Mouse (Mus musculus) hindbrain, embryonic 16.5 days (tissue): ENCODE measurements at regions not wholly inside any gene's neighbourhood (a gene's known extent, or its start where the extent isn't known, plus 50 kb on each side); places are given as distances from the start of the nearest gene placed in this dataset.

ENCODE experiments used
- ATAC-seq: fragments of 200-750 bp; cut with Nextera tagmentation; 2 replicates; pipeline ENCODE4 v1.8.0; 2017; ENCODE audit warnings: moderate TSS enrichment, moderate library complexity
- H3K27ac ChIP-seq: fragments of 300-500 bp; sonication (generic); 2 replicates; pipeline ENCODE4 v1.5.1; 2014; ENCODE audit warnings: low read depth, mild to moderate bottlenecking, control low read depth, low read length, moderate library complexity
- H3K27me3 ChIP-seq: fragments of 300-500 bp; sonication (generic); replicated peaks from 2 replicates; pipeline ENCODE4 v1.6.1; 2014; ENCODE audit warnings: low read length; ENCODE audit not compliant: control insufficient read depth, insufficient read depth
- H3K36me3 ChIP-seq: fragments of 300-500 bp; sonication (generic); 2 replicates; pipeline ENCODE4 v1.6.1; 2014; ENCODE audit warnings: mild to moderate bottlenecking, low read length, moderate library complexity, mixed read lengths; ENCODE audit not compliant: control insufficient read depth, insufficient read depth
- H3K4me1 ChIP-seq: fragments of 300-500 bp; sonication (generic); 2 replicates; pipeline ENCODE4 v1.6.1; 2014; ENCODE audit warnings: low read depth, low read length; ENCODE audit not compliant: control insufficient read depth, insufficient read depth
- H3K4me2 ChIP-seq: fragments of 300-500 bp; sonication (generic); 2 replicates; pipeline ENCODE4 v1.6.1; 2014; ENCODE audit warnings: mild to moderate bottlenecking, low read length, control low read depth, moderate library complexity
- H3K4me3 ChIP-seq: fragments of 300-500 bp; sonication (generic); 2 replicates; pipeline ENCODE4 v1.5.1; 2014; ENCODE audit warnings: mild to moderate bottlenecking, low read length, control low read depth, moderate library complexity
- H3K9ac ChIP-seq: fragments of 300-500 bp; sonication (generic); 2 replicates; pipeline ENCODE4 v1.6.1; 2014; ENCODE audit warnings: low read depth, mild to moderate bottlenecking, control low read depth, low read length, moderate library complexity
- H3K9me3 ChIP-seq: fragments of 300-500 bp; sonication (generic); 2 replicates; pipeline ENCODE4 v1.6.1; 2014; ENCODE audit warnings: mild to moderate bottlenecking, low read length, moderate library complexity; ENCODE audit not compliant: control insufficient read depth
- WGBS: fragments of 180-500 bp; shearing (Covaris S2); extraction: QIAGEN DNeasy Blood & Tissue Kit; methylation state at CpG from one replicate; pipeline ENCODE4 v1.1.7; 2014; 5-methylcytosine and 5-hydroxymethylcytosine counted together

GRCm38 (mm10) chr13:101996144-101996543, 228.1 kb upstream of the Pik3r1 start:
- H3K4me3 ChIP-seq = no peak overlapping the region
- H3K4me1 ChIP-seq = no peaks in the 10 kb centered on the region
- 84% methylated on average over 5 of the region's 5 CpGs for WGBS
- no peaks in the 10 kb centered on the region for H3K36me3 ChIP-seq
- no peak overlapping the region for H3K27ac ChIP-seq
- H3K27me3 ChIP-seq = no peaks in the 10 kb centered on the region
- H3K9me3 ChIP-seq = no peaks in the 10 kb centered on the region
- H3K9ac ChIP-seq = no peak overlapping the region
- H3K4me2 ChIP-seq = no peak overlapping the region
- ATAC-seq = no peak

- Histone ChIP-seq H3K4me3 (no peak overlapping the region), H3K4me2 (no peak overlapping the region), H3K27me3 (no peaks in the 10 kb centered on the region), H3K9ac (no peak overlapping the region), H3K36me3 (no peaks in the 10 kb centered on the region), H3K27ac (no peak overlapping the region), H3K4me1 (no peaks in the 10 kb centered on the region), H3K9me3 (no peaks in the 10 kb centered on the region)
- WGBS = 95% methylated on average over 2 of the region's 2 CpGs
- no peak for ATAC-seq
These were observed 229.4 kb upstream of the Pik3r1 start for GRCm38 (mm10) chr13:101997415-101997814.

- Histone ChIP-seq H3K36me3 (no peaks in the 10 kb centered on the region), H3K4me3 (no peak overlapping the region), H3K27me3 (no peaks in the 10 kb centered on the region), H3K4me1 (no peaks in the 10 kb centered on the region), H3K4me2 (no peak overlapping the region), H3K9me3 (no peaks in the 10 kb centered on the region), H3K9ac (no peak overlapping the region), H3K27ac (no peak overlapping the region)
- ATAC-seq = no peak
- 91% methylated on average over 5 of the region's 5 CpGs for WGBS
These were observed 238.5 kb upstream of the Pik3r1 start for GRCm38 (mm10) chr13:102006565-102006964.

GRCm38 (mm10) chr13:102011965-102012364, 243.9 kb upstream of the Pik3r1 start:
- 78% methylated on average over 2 of the region's 2 CpGs for WGBS

GRCm38 (mm10) chr13:102014514-102014913, 246.5 kb upstream of the Pik3r1 start:
- no peaks in the 10 kb centered on the region for H3K27me3 ChIP-seq
- no peak for ATAC-seq
- 94% methylated on average over 2 of the region's 2 CpGs for WGBS
- H3K9me3 ChIP-seq = no peaks in the 10 kb centered on the region
- no peak overlapping the region for H3K9ac ChIP-seq
- no peaks in the 10 kb centered on the region for H3K36me3 ChIP-seq
- H3K4me1 ChIP-seq = no peaks in the 10 kb centered on the region
- H3K4me3 ChIP-seq = no peak overlapping the region
- no peak overlapping the region for H3K4me2 ChIP-seq
- no peak overlapping the region for H3K27ac ChIP-seq

More at GRCm38 (mm10) chr13:102011965-102012364, 243.9 kb upstream of the Pik3r1 start:
- Histone ChIP-seq H3K27ac (no peak overlapping the region), H3K36me3 (no peaks in the 10 kb centered on the region), H3K27me3 (no peaks in the 10 kb centered on the region), H3K9ac (no peak overlapping the region), H3K4me1 (no peaks in the 10 kb centered on the region), H3K4me2 (no peak overlapping the region), H3K4me3 (no peak overlapping the region), H3K9me3 (no peaks in the 10 kb centered on the region)
- no peak for ATAC-seq

GRCm38 (mm10) chr13:102014958-102015357, 246.9 kb upstream of the Pik3r1 start:
- 89% methylated on average over 3 of the region's 3 CpGs for WGBS
- no peak for ATAC-seq

GRCm38 (mm10) chr13:102016518-102016917, 248.5 kb upstream of the Pik3r1 start:
- no peaks in the 10 kb centered on the region for H3K9me3 ChIP-seq
- no peaks in the 10 kb centered on the region for H3K27me3 ChIP-seq
- H3K4me1 ChIP-seq = no peaks in the 10 kb centered on the region
- no peak overlapping the region for H3K4me3 ChIP-seq
- no peak for ATAC-seq
- H3K36me3 ChIP-seq = no peaks in the 10 kb centered on the region
- no peak overlapping the region for H3K27ac ChIP-seq
- no peak overlapping the region for H3K9ac ChIP-seq
- WGBS = 93% methylated on average over 5 of the region's 5 CpGs
- H3K4me2 ChIP-seq = no peak overlapping the region

More at GRCm38 (mm10) chr13:102014958-102015357, 246.9 kb upstream of the Pik3r1 start:
- Histone ChIP-seq H3K4me3 (no peak overlapping the region), H3K9me3 (no peaks in the 10 kb centered on the region), H3K36me3 (no peaks in the 10 kb centered on the region), H3K4me2 (no peak overlapping the region), H3K4me1 (no peaks in the 10 kb centered on the region), H3K9ac (no peak overlapping the region), H3K27me3 (no peaks in the 10 kb centered on the region), H3K27ac (no peak overlapping the region)

- WGBS = 83% methylated on average over 1 of the region's 1 CpGs
- Histone ChIP-seq H3K4me3 (no peak overlapping the region), H3K9ac (no peak overlapping the region), H3K36me3 (no peaks in the 10 kb centered on the region), H3K27ac (no peak overlapping the region), H3K27me3 (no peaks in the 10 kb centered on the region), H3K9me3 (no peaks in the 10 kb centered on the region), H3K4me2 (no peak overlapping the region), H3K4me1 (no peaks in the 10 kb centered on the region)
- ATAC-seq = no peak
These were observed 254.3 kb upstream of the Pik3r1 start for GRCm38 (mm10) chr13:102022273-102022672.

- no peak overlapping the region for H3K4me3 ChIP-seq
- no peak for ATAC-seq
- no peak overlapping the region for H3K27ac ChIP-seq
- 82% methylated on average over 4 of the region's 4 CpGs for WGBS
- no peaks in the 10 kb centered on the region for H3K27me3 ChIP-seq
- H3K9me3 ChIP-seq = no peaks in the 10 kb centered on the region
- no peak overlapping the region for H3K9ac ChIP-seq
- H3K4me1 ChIP-seq = no peaks in the 10 kb centered on the region
- no peak overlapping the region for H3K4me2 ChIP-seq
- H3K36me3 ChIP-seq = no peaks in the 10 kb centered on the region
These were observed 254.7 kb upstream of the Pik3r1 start for GRCm38 (mm10) chr13:102022757-102023156.

- no peaks in the 10 kb centered on the region for H3K27me3 ChIP-seq
- ATAC-seq = no peak
- H3K9me3 ChIP-seq = no peaks in the 10 kb centered on the region
- no peaks in the 10 kb centered on the region for H3K36me3 ChIP-seq
- H3K27ac ChIP-seq = no peak overlapping the region
- no peak overlapping the region for H3K4me3 ChIP-seq
- no peaks in the 10 kb centered on the region for H3K4me1 ChIP-seq
- WGBS = 100% methylated on average over 1 of the region's 1 CpGs
- no peak overlapping the region for H3K4me2 ChIP-seq
- no peak overlapping the region for H3K9ac ChIP-seq
These were observed 255.6 kb upstream of the Pik3r1 start for GRCm38 (mm10) chr13:102023624-102024023.
